Mouse (Mus musculus) brain, embryonic 14.5 days (tissue): ENCODE measurements around the gene Dyx1c1.

Experiments used
- CTCF ChIP-seq: fragments of 200-500 bp; IDR thresholded peaks from 2 replicates; pipeline ENCODE4 v1.5.1; 2012; ENCODE audit warnings: inconsistent platforms, mild to moderate bottlenecking, moderate library complexity, borderline replicate concordance; ENCODE audit not compliant: insufficient read depth, insufficient read length; ENCODE audit errors: extremely low read depth
- POLR2A ChIP-seq: fragments of 200-500 bp; IDR thresholded peaks from 2 replicates; pipeline ENCODE4 v1.6.1; 2012; ENCODE audit warnings: mild to moderate bottlenecking, inconsistent platforms, borderline replicate concordance; ENCODE audit not compliant: poor library complexity, insufficient read depth, insufficient read length, severe bottlenecking; ENCODE audit errors: extremely low read depth

DNA sequence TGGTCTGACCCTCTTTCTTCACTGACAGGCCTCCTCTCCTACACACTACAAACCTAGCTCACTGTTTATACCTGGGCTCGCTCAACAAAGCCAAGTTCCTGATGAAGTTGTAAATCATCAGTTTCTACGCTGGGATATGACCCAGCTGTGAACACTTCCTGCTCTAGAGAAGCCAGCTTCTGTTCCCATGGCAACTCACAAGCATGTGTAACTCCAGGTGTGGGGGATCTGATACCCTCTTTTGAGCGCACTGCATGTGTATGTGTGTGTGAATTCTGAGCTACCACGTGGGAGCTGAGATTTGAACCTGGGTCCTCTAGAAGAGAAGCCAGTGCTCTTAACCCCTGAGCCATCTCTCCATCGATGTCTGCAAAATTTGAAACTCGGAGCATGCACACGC is 9.0 kb upstream of the Dyx1c1 start:
- TF ChIP-seq POLR2A: no peak
- TF ChIP-seq CTCF: no peak
